Mouse (Mus musculus) left cerebral cortex, adult 6 months (tissue): Measurements from ENCODE around the gene Apba2. TPM values are rescaled to one million over a fixed set of nuclear protein-coding genes. Genes with fewer than 3 reads are reported as not detected.

ENCODE experiments used
- long read RNA-seq, 2 experiments: library from polyadenylated mRNA; unstranded; transcript quantifications; one replicate each; pipeline ENCODE4 v2.0.0; 2019 to 2020
- polyA plus RNA-seq: library from polyadenylated mRNA; unstranded; fragments of <200 nt; fragmentation: Nextera tagmentation; gene quantifications from 2 replicates; pipeline ENCODE4 v1.2.3, GENCODE M21; 2021

The Apba2 gene
- polyA plus RNA-seq, result 110 and 169 TPM in 2 replicates
- long read RNA-seq, experiment 1, transcript Apba2-201 (15 exons, 3,321 nt), result major isoform, 44 of 391 reads
- long read RNA-seq, experiment 1, partial matches to known transcripts, result 37 of 391 reads
- long read RNA-seq, experiment 1, other reads (novel, unspliced or antisense), result 310 of 391 reads
- long read RNA-seq, experiment 2, transcript Apba2-201 (15 exons, 3,321 nt), result major isoform, 8 of 121 reads
- long read RNA-seq, experiment 2, partial matches to known transcripts, result 59 of 121 reads
- long read RNA-seq, experiment 2, other reads (novel, unspliced or antisense), result 54 of 121 reads

DNA sequence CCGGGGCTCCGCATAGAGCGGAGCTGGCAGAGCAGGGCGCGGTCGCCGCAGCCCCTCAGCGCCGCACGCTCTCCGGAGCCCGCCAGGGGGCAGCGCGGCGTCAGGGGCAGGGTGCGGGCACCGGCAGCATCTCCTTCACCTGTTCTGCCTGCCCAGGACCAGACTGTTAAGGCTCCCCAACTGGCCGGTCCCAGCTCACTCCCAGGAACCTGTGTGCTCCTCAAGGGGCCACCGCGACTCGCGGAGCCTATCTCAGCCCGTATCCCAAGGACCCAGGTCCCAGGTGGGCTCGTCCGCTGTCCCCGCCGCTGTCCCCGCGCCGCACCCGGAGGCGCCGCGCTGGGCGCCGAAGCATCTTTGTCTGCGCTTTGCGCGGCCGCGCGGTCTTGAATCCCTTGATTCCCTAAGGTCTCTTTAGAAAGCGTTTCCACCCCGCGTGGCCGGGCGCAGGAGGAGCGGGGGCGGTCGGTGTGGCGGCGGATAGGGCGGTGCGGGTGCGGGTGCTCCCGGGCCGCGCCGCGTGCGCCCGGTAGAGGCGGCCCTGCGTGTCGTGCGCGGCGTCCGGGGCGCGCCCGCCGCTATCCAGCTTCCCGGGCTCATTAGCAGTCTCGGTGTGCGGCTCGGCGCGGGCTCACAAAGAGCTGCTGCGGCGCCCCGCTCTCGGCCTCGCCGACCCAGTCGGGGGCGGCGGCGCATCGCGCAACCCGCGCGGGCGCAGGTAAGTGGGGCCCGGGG, at the start of gene Apba2:
Apba2 (plus strand) TSS at position 171 of the 735 bp plus-strand sequence.

Other genes starting within 250 kb of the Apba2 start
- 2.9 and 3.4 TPM in 2 replicates for gene Mtmr10, start 214.1 kb upstream of the Apba2 start, polyA plus RNA-seq
- gene Fan1, start 127.6 kb upstream of the Apba2 start, polyA plus RNA-seq, result 0.39 and 0.63 TPM in 2 replicates
- 11.2 and 13.5 TPM in 2 replicates for gene Mphosph10, start 109.4 kb upstream of the Apba2 start, polyA plus RNA-seq
- gene Mcee, start 109.1 kb upstream of the Apba2 start, polyA plus RNA-seq, result 127 and 174 TPM in 2 replicates